Mouse (Mus musculus) heart, adult 2 months (tissue): Measurements from ENCODE around the gene Det1.

Experiments used
- CTCF ChIP-seq: fragments of 200-600 bp; IDR thresholded peaks from 2 replicates; pipeline ENCODE4 v1.8.1; 2022; ENCODE audit warnings: antibody characterized with exemption, mild to moderate bottlenecking, moderate library complexity
- EP300 ChIP-seq: fragments of 200-500 bp; IDR thresholded peaks from 2 replicates; pipeline ENCODE4 v1.6.1; 2011; ENCODE audit warnings: low read depth, low read length, control low read depth; ENCODE audit not compliant: insufficient read depth

- TF ChIP-seq CTCF = no peak
- no peak for TF ChIP-seq EP300
Observed at GRCm38 (mm10) chr7:78807192-78807591, 39.9 kb downstream of the Det1 start.
